In genomic region chr13:58423061-58423660, GRCm38 (mm10) we compare ENCODE assay signal across 14 mouse cellular contexts. TPM values are rescaled to one million over a fixed set of nuclear protein-coding genes. Genes with fewer than 3 reads are reported as not detected.
DNase-seq lines count a peak whose midpoint lies in the region; ATAC-seq and TF ChIP-seq lines count a peak whose summit lies in the region.
"Had no signal": no experiment of that assay in that cellular context is flagged by ENCODE, and none has a peak within 500 bp of the region (broad histone marks: within the 10 kb centered on the region; RNA-seq: fewer than 3 reads in every experiment).

No protein-coding gene starts in this region.

- WGBS in kidney, postnatal 0 days, result 51% methylated on average over 10 of the region's 10 CpGs
- WGBS in heart, embryonic 16.5 days, result 26% methylated on average over 10 of the region's 10 CpGs

- H3K27ac ChIP-seq in kidney, postnatal 0 days, result no peak overlapping the region
- peak overlapping the region; percentile 84 for H3K27ac ChIP-seq in heart, embryonic 16.5 days (ENCODE audit: low read length)
- H3K27ac ChIP-seq: neural tube, embryonic 13.5 days had no signal

- no peaks in the 10 kb centered on the region for H3K4me1 ChIP-seq in kidney, postnatal 0 days (replicated peaks; ENCODE audit: insufficient read depth, low read length)
- peaks cover 12% of the 10 kb centered on the region for H3K4me1 ChIP-seq in heart, embryonic 16.5 days (ENCODE audit: control insufficient read depth, insufficient read depth, low read length)

- ATAC-seq in kidney, postnatal 0 days (replicated peaks; ENCODE audit: low FRiP score, low read depth), result no peak
- ATAC-seq in heart, embryonic 16.5 days (replicated peaks; ENCODE audit: extremely low read depth, insufficient read depth, low FRiP score), result peak; percentile 91
- ATAC-seq: liver, postnatal 0 days had no signal

- H3K4me2 ChIP-seq in kidney, postnatal 0 days (ENCODE audit: low read length), result no peak overlapping the region
- H3K4me2 ChIP-seq in heart, embryonic 16.5 days (ENCODE audit: low read depth, low read length), result peak overlapping the region; percentile 26; the same call in 1 of the 2 replicates
- H3K4me2 ChIP-seq: neural tube, embryonic 13.5 days had no signal

- DNase-seq in adrenal gland, adult 2 months, result peak; percentile 4
- no peak for DNase-seq in adrenal gland, postnatal 4 days (ENCODE audit: low spot score in 2 of 2)
- peak; percentile 33 for DNase-seq in kidney, postnatal 0 days (ENCODE audit: low spot score)
- no peak for DNase-seq in kidney, postnatal 14 days
- DNase-seq in 3T3-L1 (ENCODE audit: low read depth, low spot score), result peak; percentile 63
- no peak for DNase-seq in cerebellum, postnatal 4 days (ENCODE audit: low spot score in 2 of 2)
- no peak for DNase-seq in layer of hippocampus, adult 9-11 months
- DNase-seq: adrenal gland, postnatal 36 days; left cerebral cortex, postnatal 4 days; liver, postnatal 0 days; midbrain, embryonic 14.5 days; retina, postnatal 1 day had no signal

- no peak overlapping the region for H3K4me3 ChIP-seq in kidney, postnatal 0 days (replicated peaks; ENCODE audit: low read depth, low read length)
- no peak overlapping the region for H3K4me3 ChIP-seq in heart, embryonic 16.5 days (ENCODE audit: low read length)
- H3K4me3 ChIP-seq: neural tube, embryonic 13.5 days had no signal

- no peaks in the 10 kb centered on the region for H3K27me3 ChIP-seq in kidney, postnatal 0 days (ENCODE audit: insufficient read depth, low read length)
- no peaks in the 10 kb centered on the region for H3K27me3 ChIP-seq in heart, embryonic 16.5 days (ENCODE audit: control insufficient read depth, insufficient read depth, low read length)
- H3K27me3 ChIP-seq: neural tube, embryonic 13.5 days had no signal

- H3K9me3 ChIP-seq in kidney, postnatal 0 days (replicated peaks; ENCODE audit: low read length), result no peaks in the 10 kb centered on the region
- no peaks in the 10 kb centered on the region for H3K9me3 ChIP-seq in heart, embryonic 16.5 days (replicated peaks; ENCODE audit: control insufficient read depth, low read length)
- H3K9me3 ChIP-seq: neural tube, embryonic 13.5 days had no signal

- H3K36me3 ChIP-seq in kidney, postnatal 0 days (ENCODE audit: insufficient read depth, low read length), result no peaks in the 10 kb centered on the region
- no peaks in the 10 kb centered on the region for H3K36me3 ChIP-seq in heart, embryonic 16.5 days (ENCODE audit: control insufficient read depth, insufficient read depth)
- H3K36me3 ChIP-seq: neural tube, embryonic 13.5 days had no signal

- H3K9ac ChIP-seq in kidney, postnatal 0 days (ENCODE audit: low read depth, low read length), result no peak overlapping the region
- H3K9ac ChIP-seq in heart, embryonic 16.5 days (ENCODE audit: low read length), result no peak overlapping the region
- H3K9ac ChIP-seq: liver, postnatal 0 days; neural tube, embryonic 13.5 days had no signal

- TF ChIP-seq CTCF in kidney, postnatal 0 days (IDR thresholded peaks at IDR 0.05; ENCODE audit: low read depth), result no peak

RNA-seq across cellular contexts. Expression of gene Hnrnpk, which starts 20.0 kb away (rescaled TPM):
- total RNA-seq in adrenal gland, adult 2 months (2021), result 1,000 to 10,000 TPM in 1 of 2 experiments, 100 to 1,000 TPM in 1; 778 to 1,173 TPM
- 178 and 197 TPM in 2 replicates for polyA plus RNA-seq in adrenal gland, adult 2 months (2012; rRNA removed)
- 1,000 to 10,000 TPM; 1,032 to 1,080 TPM for total RNA-seq in adrenal gland, postnatal 4 days (2021)
- 1,049 and 1,178 TPM in 2 replicates for polyA plus RNA-seq in kidney, postnatal 0 days (2015; fragmentation: Nextera tagmentation; extraction: Ambion mirVana)
- 956 and 1,061 TPM in 2 replicates for polyA plus RNA-seq in heart, embryonic 16.5 days (2015; fragmentation: Nextera tagmentation; extraction: Ambion mirVana)

RNA-seq across cellular contexts. Expression of gene Rmi1, which starts 21.1 kb away (rescaled TPM):
- total RNA-seq in adrenal gland, adult 2 months (2021), result 10 to 100 TPM; 18.5 to 19.3 TPM
- 15.3 and 18.2 TPM in 2 replicates for polyA plus RNA-seq in adrenal gland, adult 2 months (2012; rRNA removed)
- total RNA-seq in adrenal gland, postnatal 4 days (2021), result 10 to 100 TPM; 23.2 to 24.8 TPM
- polyA plus RNA-seq in kidney, postnatal 0 days (2015; fragmentation: Nextera tagmentation; extraction: Ambion mirVana), result 19.3 and 20.5 TPM in 2 replicates
- polyA plus RNA-seq in heart, embryonic 16.5 days (2015; fragmentation: Nextera tagmentation; extraction: Ambion mirVana), result 19.4 and 21.9 TPM in 2 replicates

RNA-seq across cellular contexts. Expression of gene 2210016F16Rik, which starts 38.1 kb away (rescaled TPM):
- 10 to 100 TPM; 21.0 to 38.2 TPM for total RNA-seq in adrenal gland, adult 2 months (2021)
- 40.7 and 59.4 TPM in 2 replicates for polyA plus RNA-seq in adrenal gland, adult 2 months (2012; rRNA removed)
- 10 to 100 TPM; 21.9 to 24.1 TPM for total RNA-seq in adrenal gland, postnatal 4 days (2021)
- 33.0 and 33.7 TPM in 2 replicates for polyA plus RNA-seq in kidney, postnatal 0 days (2015; fragmentation: Nextera tagmentation; extraction: Ambion mirVana)
- polyA plus RNA-seq in heart, embryonic 16.5 days (2015; fragmentation: Nextera tagmentation; extraction: Ambion mirVana), result 29.5 and 32.1 TPM in 2 replicates

Comparison
In these comparisons a context has a peak if more than half of its experiments do, and no peak if none do; other contexts are left out.
1. DNase-seq: peak in adrenal gland, adult 2 months (single experiment), kidney, postnatal 0 days (single experiment) and 3T3-L1 (single experiment); none in adrenal gland, postnatal 4 days (0 of 2), kidney, postnatal 14 days (single experiment), cerebellum, postnatal 4 days (0 of 2) and layer of hippocampus, adult 9-11 months (single experiment).